ENCODE assay signal across 8 mouse cellular contexts in the genomic region with DNA sequence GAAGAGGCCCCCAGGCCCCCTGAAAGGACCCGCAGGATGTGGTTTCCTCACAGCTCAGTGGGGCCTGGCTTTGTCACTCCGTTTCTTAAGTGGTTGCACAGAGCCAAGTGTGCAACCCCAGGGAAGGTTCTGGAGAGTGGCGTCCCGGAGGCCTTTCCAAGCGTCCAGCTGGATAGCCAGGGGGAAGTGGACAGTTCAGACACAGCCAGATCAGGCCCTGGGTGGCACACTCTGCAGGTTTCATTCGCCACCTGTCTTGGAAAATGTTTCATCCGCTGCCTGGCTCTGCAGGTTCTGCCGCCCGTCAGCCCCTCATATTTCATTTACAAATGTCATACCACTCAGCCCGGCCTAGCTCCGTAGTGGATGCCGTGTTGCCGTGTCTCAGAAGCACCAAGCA. TPM values are rescaled to one million over a fixed set of nuclear protein-coding genes. Genes with fewer than 3 reads are reported as not detected.
DNase-seq lines count a peak whose midpoint lies in the region; ATAC-seq and TF ChIP-seq lines count a peak whose summit lies in the region.

No protein-coding gene starts in this region.

- no peak overlapping the region for H3K27ac ChIP-seq in heart, embryonic 11.5 days (ENCODE audit: low read depth, low read length)
- H3K27ac ChIP-seq in hindbrain, embryonic 10.5 days, result peak overlapping the region; percentile 87
- no peak overlapping the region for H3K27ac ChIP-seq in liver, postnatal 0 days (ENCODE audit: low read depth)

- H3K36me3 ChIP-seq in heart, embryonic 11.5 days (ENCODE audit: control insufficient read depth, insufficient read depth, low read length), result no peaks in the 10 kb centered on the region
- no peaks in the 10 kb centered on the region for H3K36me3 ChIP-seq in hindbrain, embryonic 10.5 days
- H3K36me3 ChIP-seq in liver, postnatal 0 days (replicated peaks; ENCODE audit: insufficient read depth, low read length), result no peaks in the 10 kb centered on the region

- TF ChIP-seq CTCF in liver, postnatal 0 days (IDR thresholded peaks at IDR 0.05; ENCODE audit: low read depth), result no peak

- peaks cover 61% of the 10 kb centered on the region for H3K27me3 ChIP-seq in heart, embryonic 11.5 days (ENCODE audit: control insufficient read depth, insufficient read depth, low read length)
- H3K27me3 ChIP-seq in hindbrain, embryonic 10.5 days (ENCODE audit: insufficient read depth, poor library complexity, severe bottlenecking), result peaks cover 64% of the 10 kb centered on the region
- peaks cover 63% of the 10 kb centered on the region for H3K27me3 ChIP-seq in liver, postnatal 0 days (ENCODE audit: insufficient read depth, low read length)

- H3K4me2 ChIP-seq in heart, embryonic 11.5 days, result peak overlapping the region; percentile 92
- H3K4me2 ChIP-seq in liver, postnatal 0 days (ENCODE audit: low read depth, low read length), result peak overlapping the region; percentile 98

- H3K4me3 ChIP-seq in heart, embryonic 11.5 days (ENCODE audit: low read depth, low read length), result 0 out of 2 replicates have a peak overlapping the region, but pooled peaks have one; percentile 49
- H3K4me3 ChIP-seq in hindbrain, embryonic 10.5 days, result peak overlapping the region; percentile 73
- H3K4me3 ChIP-seq in liver, postnatal 0 days (ENCODE audit: low read depth, low read length), result no peak overlapping the region; the same call in 1 of the 2 replicates

- H3K9me3 ChIP-seq in heart, embryonic 11.5 days (replicated peaks; ENCODE audit: control insufficient read depth, low read length), result no peaks in the 10 kb centered on the region
- H3K9me3 ChIP-seq in hindbrain, embryonic 10.5 days, result no peaks in the 10 kb centered on the region
- H3K9me3 ChIP-seq in liver, postnatal 0 days (ENCODE audit: low read length), result no peaks in the 10 kb centered on the region

- ATAC-seq in heart, embryonic 11.5 days (replicated peaks; ENCODE audit: insufficient number of reproducible peaks, low FRiP score, low TSS enrichment), result no peak
- ATAC-seq in liver, postnatal 0 days, result no peak

- H3K4me1 ChIP-seq in heart, embryonic 11.5 days (ENCODE audit: control insufficient read depth, insufficient read depth, low read length), result peaks cover 8% of the 10 kb centered on the region; the same call in 1 of the 2 replicates
- peaks cover 52% of the 10 kb centered on the region for H3K4me1 ChIP-seq in hindbrain, embryonic 10.5 days (replicated peaks)
- peaks cover 28% of the 10 kb centered on the region for H3K4me1 ChIP-seq in liver, postnatal 0 days (ENCODE audit: insufficient read depth)

- H3K9ac ChIP-seq in heart, embryonic 11.5 days (ENCODE audit: low read depth, low read length), result no peak overlapping the region
- no peak overlapping the region for H3K9ac ChIP-seq in liver, postnatal 0 days (replicated peaks)

- TF ChIP-seq EP300 in liver, postnatal 0 days (IDR thresholded peaks at IDR 0.05; ENCODE audit: low read depth), result no peak

- DNase-seq in heart, adult 11 months, result no peak
- DNase-seq in cerebellum, adult 9-10 months, result peak; percentile 67
- DNase-seq in hindbrain, embryonic 10.5 days (ENCODE audit: low spot score), result no peak
- DNase-seq in liver, postnatal 0 days, result no peak
- DNase-seq in frontal cortex, adult 2 months (ENCODE audit: extremely low spot score in 1 of 2, low spot score in 1 of 2), result no peak
- no peak for DNase-seq in right cerebral cortex, postnatal 4 days
- DNase-seq in kidney, adult 9 months, result no peak

- 67% methylated on average over 13 of the region's 13 CpGs for WGBS in heart, embryonic 11.5 days (ENCODE audit: insufficient replicate concordance)
- WGBS in hindbrain, embryonic 10.5 days, result 58% methylated on average over 13 of the region's 13 CpGs
- 38% methylated on average over 13 of the region's 13 CpGs for WGBS in liver, postnatal 0 days (ENCODE audit: insufficient replicate concordance)

RNA-seq across cellular contexts. Expression of a gene that starts 2.5 kb away (rescaled TPM):
- 0.37 and 0.51 TPM in 2 replicates for polyA plus RNA-seq in heart, embryonic 11.5 days (2014; fragmentation: Nextera tagmentation; extraction: Ambion mirVana)
- 4.3 and 4.8 TPM in 2 replicates for polyA plus RNA-seq in hindbrain, embryonic 10.5 days (2016; fragmentation: Nextera tagmentation; extraction: Ambion mirVana)
- polyA plus RNA-seq in liver, postnatal 0 days (2015; fragmentation: Nextera tagmentation; extraction: Ambion mirVana), result 0.07 and 0.11 TPM in 2 replicates
- polyA plus RNA-seq in frontal cortex, adult 2 months (2012; rRNA removed), result 57.6 and 68.4 TPM in 2 replicates

Comparison
In these comparisons a context has a peak if more than half of its experiments do, and no peak if none do; other contexts are left out.
1. RNA of a gene that starts 2.5 kb away (polyA plus RNA-seq): 57.6 to 68.4 TPM in frontal cortex, adult 2 months; 4.3 to 4.8 TPM in hindbrain, embryonic 10.5 days, 0.37 to 0.51 TPM in heart, embryonic 11.5 days and 0.07 to 0.11 TPM in liver, postnatal 0 days; every median in the first group is over 10 times any median in the second.